Mouse (Mus musculus) heart, postnatal 0 days (tissue): Measurements from ENCODE around the gene Dlk2. TPM values are rescaled to one million over a fixed set of nuclear protein-coding genes. Genes with fewer than 3 reads are reported as not detected.

Experiments
- ATAC-seq: fragments of 200-750 bp; cut with Nextera tagmentation; 2 replicates; pipeline ENCODE4 v1.8.0; 2017; ENCODE audit warnings: low read depth, moderate number of reproducible peaks, moderate library complexity; ENCODE audit not compliant: insufficient read depth
- DNase-seq: peaks from one replicate; pipeline ENCODE4 v3.0.0-alpha.2; 2016; ENCODE audit warnings: low spot score
- H3K27ac ChIP-seq: fragments of 300-500 bp; sonication (generic); 2 replicates; pipeline ENCODE4 v1.5.1; 2014; ENCODE audit warnings: low read depth, mild to moderate bottlenecking
- H3K27me3 ChIP-seq: fragments of 300-500 bp; sonication (generic); 2 replicates; pipeline ENCODE4 v1.6.1; 2014; ENCODE audit warnings: low read length, mixed read lengths; ENCODE audit not compliant: control insufficient read depth, insufficient read depth
- H3K36me3 ChIP-seq: fragments of 300-500 bp; sonication (generic); replicated peaks from 2 replicates; pipeline ENCODE4 v1.6.1; 2014; ENCODE audit warnings: low read length, mixed read lengths; ENCODE audit not compliant: control insufficient read depth, insufficient read depth
- H3K4me1 ChIP-seq: fragments of 300-500 bp; sonication (generic); 2 replicates; pipeline ENCODE4 v1.6.1; 2014; ENCODE audit warnings: antibody characterized with exemption; ENCODE audit not compliant: control insufficient read depth, insufficient read depth
- H3K4me2 ChIP-seq: fragments of 300-500 bp; sonication (generic); 2 replicates; pipeline ENCODE4 v1.6.1; 2014; ENCODE audit warnings: low read depth, mild to moderate bottlenecking, low read length, moderate library complexity
- H3K4me3 ChIP-seq: fragments of 300-500 bp; sonication (generic); 2 replicates; pipeline ENCODE4 v1.5.1; 2014; ENCODE audit warnings: low read depth, low read length
- H3K9ac ChIP-seq: fragments of 300-500 bp; sonication (generic); replicated peaks from 2 replicates; pipeline ENCODE4 v1.6.1; 2014; ENCODE audit warnings: low read depth, low read length, mixed read lengths
- H3K9me3 ChIP-seq: fragments of 300-500 bp; sonication (generic); replicated peaks from 2 replicates; pipeline ENCODE4 v1.6.1; 2016; ENCODE audit warnings: low read length; ENCODE audit not compliant: control insufficient read depth
- CTCF ChIP-seq: IDR thresholded peaks from 2 replicates; pipeline ENCODE4 v1.5.1; 2016; ENCODE audit warnings: antibody characterized with exemption, control low read depth, low read depth
- EP300 ChIP-seq: IDR thresholded peaks from 2 replicates; pipeline ENCODE4 v1.6.1; 2016; ENCODE audit warnings: antibody characterized with exemption, low read depth
- WGBS: fragments of 180-500 bp; shearing (Covaris S2); extraction: QIAGEN DNeasy Blood & Tissue Kit; methylation state at CpG from one replicate; pipeline ENCODE4 v1.1.7; 2014; 5-methylcytosine and 5-hydroxymethylcytosine counted together
- polyA plus RNA-seq: library from polyadenylated mRNA; unstranded; fragments of >200 nt; fragmentation: Nextera tagmentation; extraction: Ambion mirVana; gene quantifications from 2 replicates; pipeline ENCODE4 v1.2.1, GENCODE M21; 2015
- total RNA-seq: library from RNA; depleted of rRNA; stranded (reverse); fragments of >200 nt; gene quantifications from 2 replicates; pipeline ENCODE4 v1.2.3, GENCODE M21; 2014; ENCODE audit warnings: low replicate concordance

The Dlk2 gene
- total and polyA plus RNA-seq, 2 experiments from 2014 or later: 0.16 TPM; not detected in 1

- 3% methylated on average over 48 of the region's 48 CpGs for WGBS
- Histone ChIP-seq H3K4me1 (peaks cover 15% of the 10 kb centered on the region), H3K4me3 (peak within 1 kb of the TSS; percentile 72), H3K36me3 (peaks cover 44% of the 10 kb centered on the region), H3K27ac (no peak within 1 kb of the TSS), H3K9ac (peak within 1 kb of the TSS; percentile 42; the same call in 1 of the 2 replicates), H3K4me2 (peak within 1 kb of the TSS; percentile 100), H3K27me3 (peaks cover 15% of the 10 kb centered on the region), H3K9me3 (no peaks in the 10 kb centered on the region)
- no peak for TF ChIP-seq CTCF
- TF ChIP-seq EP300: no peak
- peak; percentile 79 for ATAC-seq
- DNase-seq: peak; percentile 75
These were observed 43.7 kb upstream of the Dlk2 start, which contains the start of gene Lrrc73 for GRCm38 (mm10) chr17:46253452-46254084. Gene Lrrc73 (plus strand): TSS chr17:46253531.

DNA sequence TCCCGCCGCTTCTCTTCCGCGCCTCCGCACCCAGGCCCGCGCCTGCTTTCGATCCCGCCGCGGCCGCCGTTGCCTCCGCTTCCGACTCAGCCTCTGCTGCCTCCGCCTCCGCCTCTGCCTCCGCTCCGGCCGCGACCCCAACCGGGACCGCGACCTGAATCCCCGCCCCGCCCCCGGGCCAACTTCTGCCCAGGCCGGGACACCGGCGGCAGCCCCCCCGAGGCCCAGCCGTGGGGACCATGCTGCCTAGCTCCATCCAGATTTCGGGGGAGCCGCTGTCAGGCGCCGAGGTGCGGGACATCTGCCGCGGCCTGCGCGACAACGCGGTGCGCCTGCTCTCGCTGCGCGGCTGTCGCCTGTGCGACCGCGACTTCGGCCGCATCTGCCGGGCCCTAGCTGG is 43.1 kb upstream of the Dlk2 start:
- Histone ChIP-seq H3K9me3 (no peaks in the 10 kb centered on the region), H3K4me2 (peak overlapping the region; percentile 100), H3K4me3 (peak overlapping the region; percentile 72), H3K4me1 (peaks cover 13% of the 10 kb centered on the region), H3K27me3 (peaks cover 15% of the 10 kb centered on the region), H3K9ac (peak overlapping the region; percentile 42; the same call in 1 of the 2 replicates), H3K27ac (no peak overlapping the region), H3K36me3 (peaks cover 50% of the 10 kb centered on the region)
- TF ChIP-seq EP300 (no peak), CTCF (no peak)
- DNase-seq (no peak), ATAC-seq (peak; percentile 9; the same call in 1 of the 2 replicates)
- WGBS: 1% methylated on average over 47 of the region's 54 CpGs

DNA sequence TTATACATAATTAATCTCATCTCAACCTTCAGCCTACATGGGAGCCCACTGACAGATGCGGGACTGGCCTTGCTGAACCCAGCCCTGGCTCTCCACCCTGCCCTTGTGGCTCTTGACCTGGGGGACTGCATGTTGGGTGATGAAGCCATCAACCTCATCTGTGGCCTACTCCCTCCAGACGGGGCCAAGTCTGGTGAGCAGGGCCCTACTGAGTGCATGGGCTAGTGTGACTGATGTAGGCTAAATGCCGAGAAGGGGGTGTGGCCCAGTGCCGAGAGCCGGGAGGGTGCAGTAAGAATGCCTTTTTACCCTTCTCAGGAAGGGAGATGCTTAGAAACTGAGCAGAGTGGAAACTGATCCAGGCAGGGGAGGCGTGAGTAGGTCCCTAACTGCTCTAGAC is 42.1 kb upstream of the Dlk2 start:
- WGBS: 31% methylated on average over 6 of the region's 6 CpGs
- H3K9ac ChIP-seq: no peak overlapping the region
- no peak overlapping the region for H3K27ac ChIP-seq
- H3K9me3 ChIP-seq: no peaks in the 10 kb centered on the region
- peaks cover 15% of the 10 kb centered on the region for H3K27me3 ChIP-seq
- H3K4me1 ChIP-seq: peaks cover 11% of the 10 kb centered on the region
- H3K36me3 ChIP-seq: peaks cover 50% of the 10 kb centered on the region
- no peak overlapping the region for H3K4me3 ChIP-seq
- TF ChIP-seq CTCF (no peak), EP300 (no peak)
- no peak for ATAC-seq
- H3K4me2 ChIP-seq: no peak overlapping the region
- no peak for DNase-seq

- H3K27ac ChIP-seq: no peak overlapping the region
- H3K4me3 ChIP-seq: no peak overlapping the region
- H3K9ac ChIP-seq: no peak overlapping the region
- peaks cover 63% of the 10 kb centered on the region for H3K36me3 ChIP-seq
- no peaks in the 10 kb centered on the region for H3K9me3 ChIP-seq
- H3K4me2 ChIP-seq: no peak overlapping the region
- peaks cover 8% of the 10 kb centered on the region for H3K4me1 ChIP-seq
- TF ChIP-seq CTCF (no peak), EP300 (no peak)
- DNase-seq (no peak), ATAC-seq (0 out of 2 replicates have a peak, but pooled peaks have one; percentile 8)
- WGBS: 76% methylated on average over 30 of the region's 30 CpGs
- peaks cover 15% of the 10 kb centered on the region for H3K27me3 ChIP-seq
These were observed 38.8 kb upstream of the Dlk2 start for GRCm38 (mm10) chr17:46258279-46259053.

GRCm38 (mm10) chr17:46259675-46260074 is 37.5 kb upstream of the Dlk2 start:
- H3K9ac ChIP-seq: no peak overlapping the region
- peaks cover 75% of the 10 kb centered on the region for H3K36me3 ChIP-seq
- no peak overlapping the region for H3K4me2 ChIP-seq
- no peaks in the 10 kb centered on the region for H3K4me1 ChIP-seq
- no peak for DNase-seq
- TF ChIP-seq CTCF (no peak), EP300 (no peak)
- no peak overlapping the region for H3K27ac ChIP-seq
- peaks cover 5% of the 10 kb centered on the region for H3K27me3 ChIP-seq
- no peak for ATAC-seq
- H3K9me3 ChIP-seq: no peaks in the 10 kb centered on the region
- H3K4me3 ChIP-seq: no peak overlapping the region
- WGBS: 80% methylated on average over 17 of the region's 17 CpGs
